Mouse (Mus musculus): ENCODE data around the gene Pitpnm2. TPM values are rescaled to one million over a fixed set of nuclear protein-coding genes. Genes with fewer than 3 reads are reported as not detected.
"Not testable (repeated sequence)": the region's sequence is repeated elsewhere in the genome, so short reads cannot be mapped to it uniquely, and the experiment has no call there.

The Pitpnm2 gene
- total RNA-seq, 2 experiments from 2014 or later = 24.7 to 28.9 TPM

- no peak for DNase-seq (ENCODE audit: low spot score in 2 of 2)
Observed at GRCm38 (mm10) chr5:124223574-124223973, 26.0 kb downstream of the Pitpnm2 start.

DNA sequence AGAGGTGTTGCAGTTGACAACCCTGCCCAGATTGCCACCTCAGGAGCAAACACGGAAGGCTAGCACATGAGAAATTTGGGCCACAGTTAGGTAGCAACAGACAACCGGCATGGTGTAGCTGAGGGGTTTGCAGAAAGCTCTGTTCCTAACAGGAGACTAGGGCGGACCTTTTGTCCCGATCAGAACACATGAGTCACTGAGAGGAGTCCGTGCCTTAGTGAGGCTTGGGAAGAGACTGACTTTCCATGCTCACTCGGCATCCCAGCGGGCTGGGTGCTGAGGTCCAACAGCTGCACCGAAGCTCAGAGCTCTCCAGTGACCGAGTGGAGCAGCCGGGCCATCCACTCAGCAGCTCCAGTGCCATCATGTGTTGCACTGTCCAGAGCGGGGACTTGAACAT, 26.9 kb downstream of the Pitpnm2 start:
- DNase-seq (ENCODE audit: low spot score in 2 of 2) = no peak

GRCm38 (mm10) chr5:124221736-124222040, 27.9 kb downstream of the Pitpnm2 start:
- no peak for DNase-seq (ENCODE audit: low spot score in 2 of 2)

DNA sequence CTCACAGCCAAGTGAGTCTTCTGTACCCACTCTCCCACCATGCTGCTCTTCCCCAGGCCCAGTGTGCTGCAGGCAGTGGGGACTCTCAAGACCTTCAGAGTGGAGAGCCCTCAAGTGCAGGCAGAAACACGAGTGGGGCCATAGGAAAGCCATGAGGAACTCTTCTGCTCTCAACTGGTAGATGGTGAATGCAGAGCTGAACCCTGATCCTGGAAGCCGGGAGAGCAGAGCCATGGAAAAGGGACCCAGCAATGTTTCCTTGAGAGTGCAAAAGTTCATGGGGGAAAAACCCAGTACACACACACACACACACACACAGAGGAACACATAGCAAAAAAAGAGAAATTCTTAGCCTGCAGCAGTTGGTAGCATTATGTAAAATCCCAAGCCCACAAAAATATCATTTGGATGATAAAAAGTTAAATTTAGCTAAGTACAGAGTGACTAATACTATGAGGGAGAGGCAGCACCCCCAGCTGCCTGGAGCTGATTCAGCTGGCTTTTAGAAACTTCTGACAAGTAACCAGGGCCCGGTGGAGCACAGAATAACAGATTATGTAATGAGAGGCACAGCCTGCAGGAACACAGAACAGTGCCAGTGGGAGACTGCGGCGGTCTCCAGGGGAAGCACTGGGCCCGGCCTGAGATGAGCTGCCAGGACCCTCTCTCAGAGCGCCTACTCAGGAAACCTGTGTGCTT, 28.4 kb downstream of the Pitpnm2 start:
- DNase-seq (ENCODE audit: low spot score in 2 of 2) = peak; percentile 46 to 69

DNA sequence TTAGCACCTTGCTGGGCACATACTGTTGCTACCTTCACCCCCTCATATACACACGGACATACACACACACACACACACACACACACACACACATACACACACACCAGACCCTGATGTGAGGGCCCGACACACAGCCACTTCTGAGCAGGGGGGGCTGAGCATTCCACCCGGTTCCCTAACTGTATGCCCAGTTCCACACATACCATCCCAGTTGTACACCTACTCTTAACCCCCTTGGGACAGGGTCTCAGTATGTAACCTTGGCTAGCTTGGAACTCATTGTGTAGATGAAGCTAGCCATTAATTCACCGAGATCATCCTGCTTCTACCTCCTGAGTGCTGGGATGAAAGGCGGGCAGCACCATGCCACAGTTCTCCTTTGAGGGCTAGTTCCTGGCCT, 29.0 kb downstream of the Pitpnm2 start:
- DNase-seq (ENCODE audit: low spot score in 2 of 2) = no peak

- no peak for DNase-seq (ENCODE audit: low spot score in 2 of 2)
Observed at GRCm38 (mm10) chr5:124219431-124219830, 30.1 kb downstream of the Pitpnm2 start.

DNA sequence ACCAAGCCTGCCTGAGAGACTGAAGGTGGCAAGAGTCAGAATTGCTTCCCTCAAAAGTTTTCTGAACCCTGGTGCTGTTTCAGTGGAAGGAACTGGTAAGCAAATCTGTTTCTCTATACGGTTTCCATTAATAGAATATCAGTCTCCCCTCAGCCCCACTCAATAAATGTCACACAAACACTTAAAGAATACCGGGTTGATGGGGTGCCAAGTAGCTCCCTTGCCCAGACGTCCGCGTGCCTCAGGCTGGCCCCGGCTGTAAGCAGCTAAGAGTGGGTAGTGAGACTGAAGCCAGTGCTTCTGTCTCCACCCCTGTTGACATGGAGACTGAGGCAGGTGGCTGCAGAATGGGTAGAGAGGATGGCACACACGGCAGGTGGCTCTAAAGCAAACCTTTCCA, 30.6 kb downstream of the Pitpnm2 start:
- no peak for DNase-seq (ENCODE audit: low spot score in 2 of 2)

- DNase-seq (ENCODE audit: low spot score in 2 of 2) = no peak
Observed at GRCm38 (mm10) chr5:124217566-124218249, 31.9 kb downstream of the Pitpnm2 start.

DNA sequence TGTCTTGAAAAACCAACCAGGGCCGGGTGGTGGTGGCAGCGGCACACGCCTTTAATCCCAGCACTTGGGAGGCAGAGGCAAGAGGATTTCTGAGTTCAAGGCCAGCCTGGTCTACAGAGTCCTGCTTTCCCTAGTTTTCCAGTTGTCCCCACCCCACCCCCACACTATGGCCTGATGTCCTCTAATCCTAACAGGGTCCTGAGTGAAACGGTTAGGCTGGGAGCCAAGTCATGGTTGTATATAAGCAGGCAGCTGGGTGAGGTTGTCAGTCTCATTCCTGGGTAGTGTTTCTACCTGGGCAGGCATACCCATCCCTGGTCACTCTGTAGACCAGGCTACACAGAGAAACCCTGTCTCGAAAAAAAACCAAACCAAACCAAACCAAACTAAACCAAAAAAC, 32.5 kb downstream of the Pitpnm2 start:
- DNase-seq (ENCODE audit: low spot score in 2 of 2) = not testable (repeated sequence)

DNA sequence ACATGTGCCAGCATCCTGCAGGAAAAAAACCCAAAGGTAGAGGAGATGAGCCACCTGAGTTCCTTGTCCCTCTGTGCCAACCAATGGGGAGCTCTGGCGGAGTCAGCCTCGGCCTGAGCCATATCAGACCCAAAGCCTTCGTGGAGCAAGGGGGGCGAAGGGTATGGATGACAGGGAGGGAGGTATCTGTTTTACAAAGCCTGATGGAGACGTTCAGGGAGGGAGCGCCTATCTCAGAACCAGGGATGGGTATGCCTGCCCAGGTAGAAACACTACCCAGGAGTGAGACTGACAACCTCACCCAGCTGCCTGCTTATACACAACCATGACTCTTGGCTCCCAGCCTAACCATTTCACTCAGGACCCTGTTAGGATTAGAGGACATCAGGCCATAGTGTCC, 33.2 kb downstream of the Pitpnm2 start:
- DNase-seq (ENCODE audit: low spot score in 2 of 2) = no peak

- DNase-seq (ENCODE audit: low spot score in 2 of 2) = no peak
Observed at GRCm38 (mm10) chr5:124215647-124216046, 33.9 kb downstream of the Pitpnm2 start.

GRCm38 (mm10) chr5:124214516-124215145, 34.9 kb downstream of the Pitpnm2 start:
- no peak for DNase-seq (ENCODE audit: low spot score in 2 of 2)

GRCm38 (mm10) chr5:124213588-124214469, 35.7 kb downstream of the Pitpnm2 start:
- DNase-seq (ENCODE audit: low spot score in 2 of 2) = no peak

GRCm38 (mm10) chr5:124211669-124212068, 37.9 kb downstream of the Pitpnm2 start:
- no peak for DNase-seq (ENCODE audit: low spot score in 2 of 2)

DNA sequence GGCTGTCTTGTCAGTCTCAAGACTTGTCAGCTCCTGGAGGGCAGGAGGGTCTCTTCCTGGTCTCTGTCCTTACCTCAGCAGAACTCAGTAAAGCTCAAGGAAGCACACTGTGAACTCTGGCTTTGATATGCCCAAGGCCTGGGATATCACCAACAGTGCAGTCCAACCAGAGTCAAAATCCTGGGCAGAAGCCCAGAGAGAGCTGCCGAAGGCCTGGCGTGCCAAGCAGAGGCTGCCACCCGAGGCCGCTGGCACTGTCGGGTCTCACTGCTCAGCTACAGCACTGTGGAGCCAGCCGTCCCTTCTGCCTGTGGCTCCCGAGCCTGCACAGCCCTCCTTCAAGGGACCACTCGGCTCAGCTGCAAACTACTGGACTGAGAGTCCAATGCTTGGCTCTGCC, 38.3 kb downstream of the Pitpnm2 start:
- peak in 1 of 2 experiments; percentile 72 for DNase-seq (ENCODE audit: low spot score in 2 of 2)

- DNase-seq (ENCODE audit: low spot score in 2 of 2) = no peak
Observed at GRCm38 (mm10) chr5:124210281-124211016, 39.1 kb downstream of the Pitpnm2 start.

- no peak for DNase-seq (ENCODE audit: low spot score in 2 of 2)
Observed at GRCm38 (mm10) chr5:124209850-124210249, 39.7 kb downstream of the Pitpnm2 start.

DNA sequence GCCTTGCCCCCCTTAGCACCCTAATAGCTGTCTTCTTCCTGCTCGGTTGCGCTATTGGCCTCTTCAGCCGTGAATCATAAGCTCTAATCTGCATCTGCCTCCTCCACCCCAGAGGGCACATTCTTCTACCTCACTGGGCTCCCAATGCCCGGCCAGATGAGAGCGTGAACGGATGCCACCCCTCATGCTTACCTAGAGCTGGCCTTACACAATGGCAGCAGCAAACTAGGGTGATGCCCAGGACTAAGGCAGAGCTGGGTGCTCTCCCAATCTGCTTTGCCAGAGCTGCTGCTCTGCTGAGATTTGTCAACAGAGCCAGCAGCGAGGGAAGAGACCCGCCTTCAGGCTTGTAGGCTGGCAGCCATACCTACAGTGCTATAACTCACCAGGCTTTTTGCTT, 41.5 kb downstream of the Pitpnm2 start:
- DNase-seq (ENCODE audit: low spot score in 2 of 2) = no peak

GRCm38 (mm10) chr5:124206481-124207038, 43.0 kb downstream of the Pitpnm2 start:
- no peak for DNase-seq (ENCODE audit: low spot score in 2 of 2)

DNA sequence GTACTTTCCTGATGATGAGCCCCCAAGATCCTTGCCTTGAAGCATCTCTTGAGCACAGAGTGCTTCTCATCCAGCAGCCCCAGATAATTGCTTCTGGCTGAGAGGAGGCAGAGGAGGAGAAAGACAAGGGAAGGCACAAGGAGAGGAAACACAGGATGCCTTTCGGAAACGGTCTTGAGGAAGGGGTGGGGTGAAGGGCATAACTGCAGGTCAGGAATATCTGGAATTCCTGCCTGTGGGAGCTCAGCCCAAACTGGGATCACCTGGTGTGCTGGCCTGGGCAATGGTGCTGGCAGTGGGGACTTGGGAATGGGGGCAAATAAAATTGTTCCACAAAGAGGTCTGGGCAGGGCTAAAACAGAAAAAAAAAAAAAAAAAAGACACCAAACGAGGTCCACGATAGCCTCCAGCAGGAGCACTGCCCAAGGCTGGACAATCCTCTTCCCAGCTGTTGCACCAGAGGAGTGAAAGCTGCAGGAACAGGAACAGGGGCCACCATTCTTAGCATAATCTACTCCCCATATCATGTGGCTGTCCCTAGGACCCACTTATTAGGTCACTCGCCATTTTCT, 43.7 kb downstream of the Pitpnm2 start:
- DNase-seq (ENCODE audit: low spot score in 2 of 2) = no peak
